Mouse (Mus musculus): Measurements from ENCODE around the gene Ppp1r1b. TPM values are rescaled to one million over a fixed set of nuclear protein-coding genes. Genes with fewer than 3 reads are reported as not detected.

The Ppp1r1b gene
- polyA plus RNA-seq, 1 experiment: not detected

GRCm38 (mm10) chr11:98330745-98331204, 17.4 kb upstream of the Ppp1r1b start:
- no peak overlapping the region for H3K4me2 ChIP-seq (ENCODE audit: low read depth)
- H3K27me3 ChIP-seq (ENCODE audit: control insufficient read depth, insufficient read depth, insufficient read length): peaks cover 84% of the 10 kb centered on the region
- no peaks in the 10 kb centered on the region for H3K79me2 ChIP-seq (ENCODE audit: control insufficient read depth, insufficient read depth)
- no peak overlapping the region for H3K4me3 ChIP-seq
- no peaks in the 10 kb centered on the region for H3K36me3 ChIP-seq (ENCODE audit: control insufficient read depth, insufficient read depth)
- TF ChIP-seq POLR2AphosphoS2 (IDR thresholded peaks at IDR 0.05; ENCODE audit: insufficient read length, low read depth): no peak
- TF ChIP-seq SRF (IDR thresholded peaks at IDR 0.05; ENCODE audit: control insufficient read depth, insufficient read length, low read depth): no peak
- H3ac ChIP-seq (ENCODE audit: control insufficient read depth, insufficient read length): no peak overlapping the region

- H3ac ChIP-seq (ENCODE audit: control insufficient read depth, insufficient read length): no peak overlapping the region
- H3K79me2 ChIP-seq (ENCODE audit: control insufficient read depth, insufficient read depth): no peaks in the 10 kb centered on the region
- peaks cover 86% of the 10 kb centered on the region for H3K27me3 ChIP-seq (ENCODE audit: control insufficient read depth, insufficient read depth, insufficient read length)
- H3K4me3 ChIP-seq: no peak overlapping the region
- no peaks in the 10 kb centered on the region for H3K36me3 ChIP-seq (ENCODE audit: control insufficient read depth, insufficient read depth)
- no peak overlapping the region for H3K4me2 ChIP-seq (ENCODE audit: low read depth)
- no peak for TF ChIP-seq USF1 (IDR thresholded peaks at IDR 0.05; ENCODE audit: low read depth)
- TF ChIP-seq E2F4 (IDR thresholded peaks at IDR 0.05; ENCODE audit: insufficient read depth): no peak
- no peak for TF ChIP-seq MYOD1 (IDR thresholded peaks at IDR 0.05; ENCODE audit: control insufficient read depth in 1 of 3, insufficient read length in 2 of 3, low read depth in 2 of 3)
- TF ChIP-seq SRF (IDR thresholded peaks at IDR 0.05; ENCODE audit: control insufficient read depth, insufficient read length, low read depth): no peak
- TF ChIP-seq MYOG (IDR thresholded peaks at IDR 0.05; ENCODE audit: control insufficient read depth in 1 of 3, insufficient read depth in 1 of 3, insufficient read length in 2 of 3, low read depth in 2 of 3): no peak
- TF ChIP-seq TCF12 (IDR thresholded peaks at IDR 0.05; ENCODE audit: insufficient read depth, poor library complexity, severe bottlenecking): no peak
- TF ChIP-seq CEBPB (IDR thresholded peaks at IDR 0.05; ENCODE audit: insufficient read depth, poor library complexity, severe bottlenecking): no peak
- no peak for TF ChIP-seq POLR2A (IDR thresholded peaks at IDR 0.05; ENCODE audit: insufficient read length, low read depth)
- no peak for TF ChIP-seq POLR2AphosphoS2 (IDR thresholded peaks at IDR 0.05; ENCODE audit: insufficient read length, low read depth)
- no peak for TF ChIP-seq TCF3 (IDR thresholded peaks at IDR 0.05; ENCODE audit: insufficient read length, low read depth)
- TF ChIP-seq REST (IDR thresholded peaks at IDR 0.05; ENCODE audit: insufficient read depth, insufficient read length): no peak
- no peak for TF ChIP-seq MAX (IDR thresholded peaks at IDR 0.05; ENCODE audit: low read depth)
These were observed 16.8 kb upstream of the Ppp1r1b start for GRCm38 (mm10) chr11:98331401-98331800.

GRCm38 (mm10) chr11:98332186-98332585, 16.0 kb upstream of the Ppp1r1b start:
- Histone ChIP-seq H3ac (ENCODE audit: control insufficient read depth, insufficient read length) (no peak overlapping the region), H3K4me2 (ENCODE audit: low read depth) (no peak overlapping the region), H3K36me3 (ENCODE audit: control insufficient read depth, insufficient read depth) (no peaks in the 10 kb centered on the region), H3K79me2 (ENCODE audit: control insufficient read depth, insufficient read depth) (no peaks in the 10 kb centered on the region), H3K4me3 (no peak overlapping the region), H3K27me3 (ENCODE audit: control insufficient read depth, insufficient read depth, insufficient read length) (peaks cover 88% of the 10 kb centered on the region)
- TF ChIP-seq SRF (IDR thresholded peaks at IDR 0.05; ENCODE audit: control insufficient read depth, insufficient read length, low read depth): no peak
- TF ChIP-seq MAX (IDR thresholded peaks at IDR 0.05; ENCODE audit: low read depth): no peak
- TF ChIP-seq CEBPB (IDR thresholded peaks at IDR 0.05; ENCODE audit: insufficient read depth, poor library complexity, severe bottlenecking): no peak
- no peak for TF ChIP-seq MYOG (IDR thresholded peaks at IDR 0.05; ENCODE audit: control insufficient read depth in 1 of 3, insufficient read depth in 1 of 3, insufficient read length in 2 of 3, low read depth in 2 of 3)
- TF ChIP-seq E2F4 (IDR thresholded peaks at IDR 0.05; ENCODE audit: insufficient read depth): no peak
- TF ChIP-seq USF1 (IDR thresholded peaks at IDR 0.05; ENCODE audit: low read depth): no peak
- TF ChIP-seq REST (IDR thresholded peaks at IDR 0.05; ENCODE audit: insufficient read depth, insufficient read length): no peak
- no peak for TF ChIP-seq TCF12 (IDR thresholded peaks at IDR 0.05; ENCODE audit: insufficient read depth, poor library complexity, severe bottlenecking)
- no peak for TF ChIP-seq TCF3 (IDR thresholded peaks at IDR 0.05; ENCODE audit: insufficient read length, low read depth)
- no peak for TF ChIP-seq POLR2A (IDR thresholded peaks at IDR 0.05; ENCODE audit: insufficient read length, low read depth)
- TF ChIP-seq POLR2AphosphoS2 (IDR thresholded peaks at IDR 0.05; ENCODE audit: insufficient read length, low read depth): no peak
- TF ChIP-seq MYOD1 (IDR thresholded peaks at IDR 0.05; ENCODE audit: control insufficient read depth in 1 of 3, insufficient read length in 2 of 3, low read depth in 2 of 3): no peak

- H3K36me3 ChIP-seq (ENCODE audit: control insufficient read depth, insufficient read depth): no peaks in the 10 kb centered on the region
- no peak for TF ChIP-seq TCF12 (IDR thresholded peaks at IDR 0.05; ENCODE audit: insufficient read depth, poor library complexity, severe bottlenecking)
- no peak for TF ChIP-seq E2F4 (IDR thresholded peaks at IDR 0.05; ENCODE audit: insufficient read depth)
- no peak for TF ChIP-seq CEBPB (IDR thresholded peaks at IDR 0.05; ENCODE audit: insufficient read depth, poor library complexity, severe bottlenecking)
- TF ChIP-seq SRF (IDR thresholded peaks at IDR 0.05; ENCODE audit: control insufficient read depth, insufficient read length, low read depth): no peak
- no peak for TF ChIP-seq MAX (IDR thresholded peaks at IDR 0.05; ENCODE audit: low read depth)
- no peak for TF ChIP-seq TCF3 (IDR thresholded peaks at IDR 0.05; ENCODE audit: insufficient read length, low read depth)
- TF ChIP-seq USF1 (IDR thresholded peaks at IDR 0.05; ENCODE audit: low read depth): no peak
- no peak for TF ChIP-seq POLR2AphosphoS2 (IDR thresholded peaks at IDR 0.05; ENCODE audit: insufficient read length, low read depth)
- TF ChIP-seq POLR2A (IDR thresholded peaks at IDR 0.05; ENCODE audit: insufficient read length, low read depth): no peak
- no peak overlapping the region for H3K4me3 ChIP-seq
- peaks cover 88% of the 10 kb centered on the region for H3K27me3 ChIP-seq (ENCODE audit: control insufficient read depth, insufficient read depth, insufficient read length)
- no peaks in the 10 kb centered on the region for H3K79me2 ChIP-seq (ENCODE audit: control insufficient read depth, insufficient read depth)
- no peak overlapping the region for H3ac ChIP-seq (ENCODE audit: control insufficient read depth, insufficient read length)
- no peak overlapping the region for H3K4me2 ChIP-seq (ENCODE audit: low read depth)
These were observed 15.4 kb upstream of the Ppp1r1b start for GRCm38 (mm10) chr11:98332841-98333240.

GRCm38 (mm10) chr11:98333263-98333696, 14.9 kb upstream of the Ppp1r1b start:
- no peaks in the 10 kb centered on the region for H3K36me3 ChIP-seq (ENCODE audit: control insufficient read depth, insufficient read depth)
- H3K4me2 ChIP-seq (ENCODE audit: low read depth): no peak overlapping the region
- H3K4me3 ChIP-seq: no peak overlapping the region
- no peak for TF ChIP-seq E2F4 (IDR thresholded peaks at IDR 0.05; ENCODE audit: insufficient read depth)
- no peak for TF ChIP-seq POLR2AphosphoS2 (IDR thresholded peaks at IDR 0.05; ENCODE audit: insufficient read length, low read depth)
- TF ChIP-seq MAX (IDR thresholded peaks at IDR 0.05; ENCODE audit: low read depth): no peak
- no peak for TF ChIP-seq MYOD1 (IDR thresholded peaks at IDR 0.05; ENCODE audit: control insufficient read depth in 1 of 3, insufficient read length in 2 of 3, low read depth in 2 of 3)
- TF ChIP-seq POLR2A (IDR thresholded peaks at IDR 0.05; ENCODE audit: insufficient read length, low read depth): no peak
- no peak for TF ChIP-seq SRF (IDR thresholded peaks at IDR 0.05; ENCODE audit: control insufficient read depth, insufficient read length, low read depth)
- TF ChIP-seq TCF3 (IDR thresholded peaks at IDR 0.05; ENCODE audit: insufficient read length, low read depth): no peak
- TF ChIP-seq REST (IDR thresholded peaks at IDR 0.05; ENCODE audit: insufficient read depth, insufficient read length): no peak
- no peak for TF ChIP-seq MYOG (IDR thresholded peaks at IDR 0.05; ENCODE audit: control insufficient read depth in 1 of 3, insufficient read depth in 1 of 3, insufficient read length in 2 of 3, low read depth in 2 of 3)
- peaks cover 87% of the 10 kb centered on the region for H3K27me3 ChIP-seq (ENCODE audit: control insufficient read depth, insufficient read depth, insufficient read length)
- H3ac ChIP-seq (ENCODE audit: control insufficient read depth, insufficient read length): no peak overlapping the region
- H3K79me2 ChIP-seq (ENCODE audit: control insufficient read depth, insufficient read depth): no peaks in the 10 kb centered on the region

Measured in myocyte (in vitro differentiated cells).